Mouse (Mus musculus) testis, adult 2 months (tissue): ENCODE measurements around the gene Hist1h1d. TPM values are rescaled to one million over a fixed set of nuclear protein-coding genes. Genes with fewer than 3 reads are reported as not detected.
"Not testable (repeated sequence)": the region's sequence is repeated elsewhere in the genome, so short reads cannot be mapped to it uniquely, and the experiment has no call there.

Experiments
- H3K27ac ChIP-seq: fragments of 200-500 bp; 2 replicates; pipeline ENCODE4 v1.5.1; 2012; ENCODE audit warnings: low read depth, low read length; ENCODE audit not compliant: control insufficient read depth, insufficient read depth
- H3K27me3 ChIP-seq: fragments of 200-500 bp; 2 replicates; pipeline ENCODE4 v1.6.1; 2012; ENCODE audit warnings: mild to moderate bottlenecking, low read length, moderate library complexity; ENCODE audit not compliant: control insufficient read depth, insufficient read depth
- H3K36me3 ChIP-seq: fragments of 200-500 bp; 2 replicates; pipeline ENCODE4 v1.6.1; 2012; ENCODE audit warnings: mild to moderate bottlenecking, low read length; ENCODE audit not compliant: control insufficient read depth, insufficient read depth
- H3K4me1 ChIP-seq: fragments of 200-500 bp; 2 replicates; pipeline ENCODE4 v1.6.1; 2012; ENCODE audit warnings: low read length; ENCODE audit not compliant: control insufficient read depth, insufficient read depth
- H3K4me3 ChIP-seq: fragments of 200-500 bp; 2 replicates; pipeline ENCODE4 v1.5.1; 2012; ENCODE audit warnings: low read depth, mild to moderate bottlenecking, low read length, moderate library complexity, mixed read lengths; ENCODE audit not compliant: control insufficient read depth
- CTCF ChIP-seq: fragments of 200-500 bp; IDR thresholded peaks from 2 replicates; pipeline ENCODE4 v1.5.1; 2012; ENCODE audit warnings: low read depth, mild to moderate bottlenecking, inconsistent platforms, low read length, moderate library complexity; ENCODE audit not compliant: control insufficient read depth, insufficient read depth, insufficient replicate concordance
- POLR2A ChIP-seq: fragments of 200-500 bp; IDR thresholded peaks from 2 replicates; pipeline ENCODE4 v1.6.1; 2012; ENCODE audit warnings: low read depth, mild to moderate bottlenecking, inconsistent platforms, low read length, moderate library complexity; ENCODE audit not compliant: control insufficient read depth
- polyA plus RNA-seq: library from polyadenylated mRNA; depleted of rRNA; stranded (reverse); fragments of >200 nt; gene quantifications from 2 replicates; pipeline ENCODE4 v1.2.3, GENCODE M21; 2012

Gene Hist1h1d
- polyA plus RNA-seq, 1 experiment = 0.04 TPM

- Histone ChIP-seq H3K4me3 (no peak overlapping the region), H3K36me3 (no peaks in the 10 kb centered on the region), H3K27ac (no peak overlapping the region), H3K4me1 (peaks cover 8% of the 10 kb centered on the region; the same call in 1 of the 2 replicates), H3K27me3 (no peaks in the 10 kb centered on the region)
- no peak for TF ChIP-seq CTCF
Measured at GRCm38 (mm10) chr13:23582219-23583056, 29.4 kb downstream of the Hist1h1d start.

GRCm38 (mm10) chr13:23583387-23584068, 30.5 kb downstream of the Hist1h1d start:
- Histone ChIP-seq H3K4me3 (no peak overlapping the region), H3K27ac (no peak overlapping the region), H3K4me1 (peaks cover 8% of the 10 kb centered on the region; the same call in 1 of the 2 replicates), H3K36me3 (no peaks in the 10 kb centered on the region), H3K27me3 (no peaks in the 10 kb centered on the region)
- TF ChIP-seq CTCF (no peak), POLR2A (no peak)

- no peak overlapping the region for H3K4me3 ChIP-seq
- TF ChIP-seq POLR2A (no peak), CTCF (no peak)
- H3K27ac ChIP-seq = no peak overlapping the region
- H3K36me3 ChIP-seq = no peaks in the 10 kb centered on the region
- no peaks in the 10 kb centered on the region for H3K27me3 ChIP-seq
- peaks cover 8% of the 10 kb centered on the region; the same call in 1 of the 2 replicates for H3K4me1 ChIP-seq
Measured at GRCm38 (mm10) chr13:23584331-23584730, 31.3 kb downstream of the Hist1h1d start.

- H3K4me3 ChIP-seq = peak overlapping the region; percentile 79
- no peaks in the 10 kb centered on the region for H3K36me3 ChIP-seq
- peak overlapping the region; percentile 84 for H3K27ac ChIP-seq
- peaks cover 8% of the 10 kb centered on the region; the same call in 1 of the 2 replicates for H3K4me1 ChIP-seq
- no peak for TF ChIP-seq POLR2A
- TF ChIP-seq CTCF = no peak
- no peaks in the 10 kb centered on the region for H3K27me3 ChIP-seq
Measured at GRCm38 (mm10) chr13:23585029-23585441, 32.0 kb downstream of the Hist1h1d start.

GRCm38 (mm10) chr13:23585442-23586098, 32.5 kb downstream of the Hist1h1d start:
- H3K4me3 ChIP-seq = peak overlapping the region; percentile 55; the same call in 1 of the 2 replicates
- H3K4me1 ChIP-seq = not testable (repeated sequence)
- peak; percentile 53; the same call in 1 of the 2 replicates for TF ChIP-seq POLR2A

GRCm38 (mm10) chr13:23586099-23586939, 33.3 kb downstream of the Hist1h1d start:
- no peak overlapping the region for H3K4me3 ChIP-seq

More at GRCm38 (mm10) chr13:23585442-23586098, 32.5 kb downstream of the Hist1h1d start:
- not testable (repeated sequence) for H3K27ac ChIP-seq, H3K27me3 ChIP-seq, H3K36me3 ChIP-seq

GRCm38 (mm10) chr13:23586940-23587225, 33.8 kb downstream of the Hist1h1d start:
- Histone ChIP-seq H3K27me3 (no peaks in the 10 kb centered on the region), H3K36me3 (no peaks in the 10 kb centered on the region), H3K4me3 (no peak overlapping the region), H3K4me1 (peaks cover 6% of the 10 kb centered on the region; the same call in 1 of the 2 replicates), H3K27ac (no peak overlapping the region)
- TF ChIP-seq CTCF = no peak
- no peak for TF ChIP-seq POLR2A

More at GRCm38 (mm10) chr13:23586099-23586939, 33.3 kb downstream of the Hist1h1d start:
- no peaks in the 10 kb centered on the region for H3K27me3 ChIP-seq
- peaks cover 7% of the 10 kb centered on the region; the same call in 1 of the 2 replicates for H3K4me1 ChIP-seq
- no peaks in the 10 kb centered on the region for H3K36me3 ChIP-seq
- peak overlapping the region; percentile 32; the same call in 1 of the 2 replicates for H3K27ac ChIP-seq
- no peak for TF ChIP-seq CTCF
- no peak for TF ChIP-seq POLR2A
